Mouse (Mus musculus) forebrain, postnatal 0 days (tissue): ENCODE results near the gene Rpl7l1. TPM values are rescaled to one million over a fixed set of nuclear protein-coding genes. Genes with fewer than 3 reads are reported as not detected.

Experiments
- ATAC-seq: fragments of 200-750 bp; cut with Nextera tagmentation; 2 replicates; pipeline ENCODE4 v1.8.0; 2017; ENCODE audit warnings: mild to moderate bottlenecking, moderate library complexity
- DNase-seq: peaks from one replicate; pipeline ENCODE4 v3.0.0-alpha.2; 2015
- H3K27ac ChIP-seq: fragments of 300-500 bp; sonication (generic); 2 replicates; pipeline ENCODE4 v1.5.1; 2014; ENCODE audit warnings: low read depth, mild to moderate bottlenecking, antibody characterized with exemption, low read length, moderate library complexity, mixed read lengths
- H3K27me3 ChIP-seq: fragments of 300-500 bp; sonication (generic); 2 replicates; pipeline ENCODE4 v1.6.1; 2014; ENCODE audit warnings: mild to moderate bottlenecking, low read length, mixed read lengths; ENCODE audit not compliant: insufficient read depth
- H3K36me3 ChIP-seq: fragments of 300-500 bp; sonication (generic); 2 replicates; pipeline ENCODE4 v1.6.1; 2014; ENCODE audit warnings: mild to moderate bottlenecking, moderate library complexity; ENCODE audit not compliant: insufficient read depth
- H3K4me1 ChIP-seq: fragments of 300-500 bp; sonication (generic); 2 replicates; pipeline ENCODE4 v1.6.1; 2014; ENCODE audit warnings: antibody characterized with exemption; ENCODE audit not compliant: insufficient read depth
- H3K4me2 ChIP-seq: fragments of 300-500 bp; sonication (generic); 2 replicates; pipeline ENCODE4 v1.6.1; 2014; ENCODE audit warnings: low read depth, mild to moderate bottlenecking, moderate library complexity
- H3K4me3 ChIP-seq: fragments of 300-500 bp; sonication (generic); 2 replicates; pipeline ENCODE4 v1.5.1; 2014; ENCODE audit warnings: low read depth, low read length, mixed read lengths
- H3K9ac ChIP-seq: fragments of 300-500 bp; sonication (generic); 2 replicates; pipeline ENCODE4 v1.6.1; 2014; ENCODE audit warnings: mild to moderate bottlenecking
- H3K9me3 ChIP-seq: fragments of 300-500 bp; sonication (generic); 2 replicates; pipeline ENCODE4 v1.6.1; 2016; ENCODE audit warnings: low read length
- CTCF ChIP-seq: sonication (generic); IDR thresholded peaks from 2 replicates; pipeline ENCODE4 v1.5.1; 2016; ENCODE audit warnings: antibody characterized with exemption, control low read depth, low read depth
- WGBS: fragments of 180-500 bp; shearing (Covaris S2); extraction: QIAGEN DNeasy Blood & Tissue Kit; methylation state at CpG from one replicate; pipeline ENCODE4 v1.1.7; 2014; 5-methylcytosine and 5-hydroxymethylcytosine counted together
- polyA plus RNA-seq: library from polyadenylated mRNA; unstranded; fragments of >200 nt; fragmentation: Nextera tagmentation; extraction: Ambion mirVana; gene quantifications from 2 replicates; pipeline ENCODE4 v1.2.1, GENCODE M21; 2015
- total RNA-seq: library from RNA; depleted of rRNA; stranded (reverse); fragments of >200 nt; gene quantifications from 2 replicates; pipeline ENCODE4 v1.2.3, GENCODE M21; 2014

Gene Rpl7l1
- total and polyA plus RNA-seq, 2 experiments from 2014 or later = 64.4 to 73.4 TPM

GRCm38 (mm10) chr17:46745506-46745905 is 37.0 kb downstream of the Rpl7l1 start:
- no peak for DNase-seq
- WGBS = 81% methylated on average over 2 of the region's 2 CpGs
- 0 out of 2 replicates have a peak, but pooled peaks cover 1% of the 10 kb centered on the region for H3K4me1 ChIP-seq
- no peaks in the 10 kb centered on the region for H3K9me3 ChIP-seq
- no peak overlapping the region for H3K4me3 ChIP-seq
- no peak for TF ChIP-seq CTCF
- peaks cover 44% of the 10 kb centered on the region for H3K36me3 ChIP-seq
- H3K27ac ChIP-seq = no peak overlapping the region
- no peak overlapping the region for H3K4me2 ChIP-seq
- no peak overlapping the region for H3K9ac ChIP-seq
- no peak for ATAC-seq
- no peaks in the 10 kb centered on the region for H3K27me3 ChIP-seq

GRCm38 (mm10) chr17:46742986-46743385 is 39.5 kb downstream of the Rpl7l1 start:
- 84% methylated on average over 9 of the region's 9 CpGs for WGBS
- Histone ChIP-seq H3K4me3 (no peak overlapping the region), H3K27ac (no peak overlapping the region), H3K4me2 (no peak overlapping the region), H3K9ac (no peak overlapping the region), H3K4me1 (no peaks in the 10 kb centered on the region), H3K9me3 (no peaks in the 10 kb centered on the region), H3K36me3 (peaks cover 44% of the 10 kb centered on the region), H3K27me3 (no peaks in the 10 kb centered on the region)
- TF ChIP-seq CTCF = no peak
- ATAC-seq (no peak), DNase-seq (no peak)

- no peak for TF ChIP-seq CTCF
- Histone ChIP-seq H3K4me1 (no peaks in the 10 kb centered on the region), H3K4me3 (no peak overlapping the region), H3K27me3 (no peaks in the 10 kb centered on the region), H3K27ac (no peak overlapping the region), H3K9me3 (no peaks in the 10 kb centered on the region), H3K36me3 (peaks cover 39% of the 10 kb centered on the region), H3K4me2 (no peak overlapping the region), H3K9ac (no peak overlapping the region)
- 95% methylated on average over 6 of the region's 6 CpGs for WGBS
- no peak for DNase-seq
- ATAC-seq = no peak
Observed at GRCm38 (mm10) chr17:46741305-46741704, 41.2 kb downstream of the Rpl7l1 start.

- Histone ChIP-seq H3K9ac (no peak overlapping the region), H3K9me3 (no peaks in the 10 kb centered on the region), H3K4me2 (no peak overlapping the region), H3K27me3 (no peaks in the 10 kb centered on the region), H3K36me3 (peaks cover 16% of the 10 kb centered on the region), H3K4me1 (no peaks in the 10 kb centered on the region), H3K27ac (no peak overlapping the region), H3K4me3 (no peak overlapping the region)
- ATAC-seq (no peak), DNase-seq (no peak)
- WGBS = 56% methylated on average over 9 of the region's 10 CpGs
- peak; percentile 53 for TF ChIP-seq CTCF
Observed at GRCm38 (mm10) chr17:46736160-46736559, 46.3 kb downstream of the Rpl7l1 start.

- Histone ChIP-seq H3K4me1 (no peaks in the 10 kb centered on the region), H3K27ac (no peak overlapping the region), H3K36me3 (peaks cover 14% of the 10 kb centered on the region), H3K9ac (no peak overlapping the region), H3K4me3 (no peak overlapping the region), H3K4me2 (no peak overlapping the region), H3K9me3 (no peaks in the 10 kb centered on the region), H3K27me3 (no peaks in the 10 kb centered on the region)
- WGBS = 87% methylated on average over 7 of the region's 7 CpGs
- no peak for TF ChIP-seq CTCF
- ATAC-seq = no peak
- no peak for DNase-seq
Observed at GRCm38 (mm10) chr17:46735287-46735686, 47.2 kb downstream of the Rpl7l1 start.

- Histone ChIP-seq H3K4me2 (no peak overlapping the region), H3K4me3 (no peak overlapping the region), H3K36me3 (peaks cover 14% of the 10 kb centered on the region), H3K4me1 (no peaks in the 10 kb centered on the region), H3K9me3 (no peaks in the 10 kb centered on the region), H3K27me3 (0 out of 2 replicates have a peak, but pooled peaks cover 2% of the 10 kb centered on the region), H3K9ac (no peak overlapping the region), H3K27ac (no peak overlapping the region)
- WGBS = 92% methylated on average over 3 of the region's 3 CpGs
- ATAC-seq (no peak), DNase-seq (no peak)
- no peak for TF ChIP-seq CTCF
Observed at GRCm38 (mm10) chr17:46734055-46734454, 48.4 kb downstream of the Rpl7l1 start.

GRCm38 (mm10) chr17:46728904-46729318 is 53.6 kb downstream of the Rpl7l1 start, which contains the start of gene Gnmt:
Gene Gnmt, minus strand, starts transcription at chr17:46729168.
- Histone ChIP-seq H3K9me3 (no peaks in the 10 kb centered on the region), H3K4me2 (no peak within 1 kb of the TSS), H3K27me3 (0 out of 2 replicates have a peak, but pooled peaks cover 3% of the 10 kb centered on the region), H3K9ac (no peak within 1 kb of the TSS), H3K36me3 (peaks cover 11% of the 10 kb centered on the region), H3K27ac (no peak within 1 kb of the TSS), H3K4me3 (no peak within 1 kb of the TSS), H3K4me1 (no peaks in the 10 kb centered on the region)
- 22% methylated on average over 24 of the region's 24 CpGs for WGBS
- ATAC-seq (no peak), DNase-seq (no peak)
- TF ChIP-seq CTCF = no peak

- no peak for ATAC-seq
- H3K27ac ChIP-seq = no peak overlapping the region
- H3K9ac ChIP-seq = no peak overlapping the region
- H3K4me1 ChIP-seq = no peaks in the 10 kb centered on the region
- peaks cover 15% of the 10 kb centered on the region for H3K36me3 ChIP-seq
- H3K4me2 ChIP-seq = no peak overlapping the region
- no peak for DNase-seq
- H3K27me3 ChIP-seq = 0 out of 2 replicates have a peak, but pooled peaks cover 3% of the 10 kb centered on the region
- TF ChIP-seq CTCF = no peak
- H3K9me3 ChIP-seq = no peaks in the 10 kb centered on the region
- no peak overlapping the region for H3K4me3 ChIP-seq
- 58% methylated on average over 11 of the region's 11 CpGs for WGBS
Observed at GRCm38 (mm10) chr17:46728496-46728895, 54.0 kb downstream of the Rpl7l1 start.
